Mouse (Mus musculus) forebrain, embryonic 11.5 days (tissue): ENCODE data around the gene Tmem19. TPM values are rescaled to one million over a fixed set of nuclear protein-coding genes. Genes with fewer than 3 reads are reported as not detected.

Experiments used
- ATAC-seq: fragments of 200-750 bp; cut with Nextera tagmentation; replicated peaks from 2 replicates; pipeline ENCODE4 v1.8.0; 2017; ENCODE audit warnings: moderate TSS enrichment; ENCODE audit not compliant: low FRiP score
- DNase-seq: peaks from one replicate; pipeline ENCODE4 v3.0.0-alpha.2; 2017; ENCODE audit warnings: low spot score
- H3K27ac ChIP-seq: fragments of 300-500 bp; sonication (generic); 2 replicates; pipeline ENCODE4 v1.5.1; 2014; ENCODE audit warnings: low read depth, low read length
- H3K27me3 ChIP-seq: fragments of 300-500 bp; sonication (generic); 2 replicates; pipeline ENCODE4 v1.6.1; 2014; ENCODE audit warnings: mild to moderate bottlenecking, low read length, mixed read lengths; ENCODE audit not compliant: control insufficient read depth, insufficient read depth
- H3K36me3 ChIP-seq: fragments of 300-500 bp; sonication (generic); 2 replicates; pipeline ENCODE4 v1.6.1; 2014; ENCODE audit warnings: mild to moderate bottlenecking, low read length, moderate library complexity, mixed read lengths; ENCODE audit not compliant: control insufficient read depth, insufficient read depth
- H3K4me1 ChIP-seq: fragments of 300-500 bp; sonication (generic); replicated peaks from 2 replicates; pipeline ENCODE4 v1.6.1; 2014; ENCODE audit warnings: low read length, mixed read lengths; ENCODE audit not compliant: control insufficient read depth, insufficient read depth
- H3K4me2 ChIP-seq: fragments of 300-500 bp; sonication (generic); 2 replicates; pipeline ENCODE4 v1.6.1; 2014; ENCODE audit warnings: low read depth, mild to moderate bottlenecking, low read length, moderate library complexity, mixed read lengths; ENCODE audit not compliant: severe bottlenecking
- H3K4me3 ChIP-seq: fragments of 300-500 bp; sonication (generic); 2 replicates; pipeline ENCODE4 v1.5.1; 2014; ENCODE audit warnings: low read depth, low read length
- H3K9ac ChIP-seq: fragments of 300-500 bp; sonication (generic); 2 replicates; pipeline ENCODE4 v1.6.1; 2014; ENCODE audit warnings: low read length
- H3K9me3 ChIP-seq: fragments of 300-500 bp; sonication (generic); 2 replicates; pipeline ENCODE4 v1.6.1; 2016; ENCODE audit warnings: low read length, mixed read lengths; ENCODE audit not compliant: control insufficient read depth
- WGBS: fragments of 180-500 bp; shearing (Covaris S2); extraction: QIAGEN DNeasy Blood & Tissue Kit; methylation state at CpG from one replicate; pipeline ENCODE4 v1.1.7; 2014; 5-methylcytosine and 5-hydroxymethylcytosine counted together
- polyA plus RNA-seq: library from polyadenylated mRNA; unstranded; fragments of >200 nt; fragmentation: Nextera tagmentation; extraction: Ambion mirVana; gene quantifications from 2 replicates; pipeline ENCODE4 v1.2.1, GENCODE M21; 2014

Gene Tmem19
- polyA plus RNA-seq, 1 experiment from 2014 or later: 32.6 TPM

GRCm38 (mm10) chr10:115316313-115316712 lies 46.0 kb downstream of the Tmem19 start:
- Histone ChIP-seq H3K9me3 (no peaks in the 10 kb centered on the region), H3K4me3 (peak overlapping the region; percentile 89; the same call in 1 of the 2 replicates), H3K4me1 (peaks cover 7% of the 10 kb centered on the region), H3K27me3 (no peaks in the 10 kb centered on the region), H3K9ac (no peak overlapping the region), H3K36me3 (no peaks in the 10 kb centered on the region), H3K4me2 (peak overlapping the region; percentile 88; the same call in 1 of the 2 replicates), H3K27ac (no peak overlapping the region)
- 65% methylated on average over 11 of the region's 11 CpGs for WGBS
- DNase-seq (no peak), ATAC-seq (no peak)

GRCm38 (mm10) chr10:115315473-115316171 lies 46.7 kb downstream of the Tmem19 start, which contains the start of gene Rab21:
TSS of gene Rab21 (minus strand) at chr10:115315594.
- peak; percentile 94 for ATAC-seq
- DNase-seq: peak; percentile 97
- Histone ChIP-seq H3K36me3 (no peaks in the 10 kb centered on the region), H3K4me3 (peak within 1 kb of the TSS; percentile 89), H3K9ac (peak within 1 kb of the TSS; percentile 92), H3K9me3 (no peaks in the 10 kb centered on the region), H3K4me1 (peaks cover 7% of the 10 kb centered on the region), H3K27me3 (no peaks in the 10 kb centered on the region), H3K27ac (peak within 1 kb of the TSS; percentile 75), H3K4me2 (peak within 1 kb of the TSS; percentile 88)
- under 1% methylated on average over 46 of the region's 48 CpGs for WGBS

- H3K9me3 ChIP-seq: no peaks in the 10 kb centered on the region
- H3K36me3 ChIP-seq: no peaks in the 10 kb centered on the region
- peak; percentile 69 for ATAC-seq
- peak overlapping the region; percentile 88 for H3K4me2 ChIP-seq
- DNase-seq: peak; percentile 73
- no peaks in the 10 kb centered on the region for H3K27me3 ChIP-seq
- H3K9ac ChIP-seq: peak overlapping the region; percentile 92
- peak overlapping the region; percentile 75 for H3K27ac ChIP-seq
- peak overlapping the region; percentile 89 for H3K4me3 ChIP-seq
- 3% methylated on average over 61 of the region's 73 CpGs for WGBS
- peaks cover 7% of the 10 kb centered on the region for H3K4me1 ChIP-seq
Measured at GRCm38 (mm10) chr10:115314582-115315452, 47.5 kb downstream of the Tmem19 start.

DNA sequence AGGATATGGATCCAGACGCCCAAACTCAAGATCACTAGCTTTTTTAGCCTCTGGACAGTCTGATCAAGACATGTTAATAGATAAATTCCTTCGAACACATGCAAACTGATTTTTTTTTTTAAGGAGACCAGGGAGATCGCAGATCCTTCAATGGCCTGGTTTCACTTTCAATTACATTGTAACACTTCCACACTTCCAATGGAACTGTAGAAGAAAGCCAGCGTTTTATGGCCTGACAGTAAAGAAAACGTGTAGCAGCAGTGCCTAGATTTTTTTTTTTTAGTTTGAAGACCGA lies 48.1 kb downstream of the Tmem19 start:
- peak overlapping the region; percentile 92; the same call in 1 of the 2 replicates for H3K9ac ChIP-seq
- WGBS: 45% methylated on average over 6 of the region's 6 CpGs
- H3K4me3 ChIP-seq: peak overlapping the region; percentile 89
- no peak overlapping the region for H3K27ac ChIP-seq
- H3K4me2 ChIP-seq: peak overlapping the region; percentile 88
- no peaks in the 10 kb centered on the region for H3K27me3 ChIP-seq
- DNase-seq: no peak
- no peaks in the 10 kb centered on the region for H3K9me3 ChIP-seq
- H3K36me3 ChIP-seq: no peaks in the 10 kb centered on the region
- ATAC-seq: no peak
- H3K4me1 ChIP-seq: peaks cover 7% of the 10 kb centered on the region

GRCm38 (mm10) chr10:115313641-115314286 lies 48.5 kb downstream of the Tmem19 start:
- 72% methylated on average over 14 of the region's 14 CpGs for WGBS
- no peaks in the 10 kb centered on the region for H3K9me3 ChIP-seq
- no peaks in the 10 kb centered on the region for H3K27me3 ChIP-seq
- no peaks in the 10 kb centered on the region for H3K36me3 ChIP-seq
- DNase-seq: peak; percentile 47
- ATAC-seq: no peak
- no peak overlapping the region for H3K9ac ChIP-seq
- H3K4me3 ChIP-seq: peak overlapping the region; percentile 89
- peaks cover 7% of the 10 kb centered on the region for H3K4me1 ChIP-seq
- H3K27ac ChIP-seq: no peak overlapping the region
- H3K4me2 ChIP-seq: peak overlapping the region; percentile 88

- H3K4me3 ChIP-seq: no peak overlapping the region
- H3K9ac ChIP-seq: no peak overlapping the region
Measured at GRCm38 (mm10) chr10:115312732-115313131, 49.6 kb downstream of the Tmem19 start.

GRCm38 (mm10) chr10:115312194-115312593 lies 50.1 kb downstream of the Tmem19 start:
- Histone ChIP-seq H3K4me1 (peaks cover 7% of the 10 kb centered on the region), H3K4me2 (no peak overlapping the region), H3K27me3 (no peaks in the 10 kb centered on the region), H3K4me3 (no peak overlapping the region), H3K9ac (no peak overlapping the region), H3K36me3 (no peaks in the 10 kb centered on the region), H3K9me3 (no peaks in the 10 kb centered on the region), H3K27ac (no peak overlapping the region)
- no peak for ATAC-seq
- no peak for DNase-seq
- 84% methylated on average over 5 of the region's 5 CpGs for WGBS

More at GRCm38 (mm10) chr10:115312732-115313131, 49.6 kb downstream of the Tmem19 start:
- H3K4me2 ChIP-seq: no peak overlapping the region
- H3K36me3 ChIP-seq: no peaks in the 10 kb centered on the region
- no peaks in the 10 kb centered on the region for H3K27me3 ChIP-seq
- DNase-seq: peak; percentile 38
- WGBS: 62% methylated on average over 3 of the region's 3 CpGs
- H3K4me1 ChIP-seq: peaks cover 7% of the 10 kb centered on the region
- no peaks in the 10 kb centered on the region for H3K9me3 ChIP-seq
- no peak overlapping the region for H3K27ac ChIP-seq
- no peak for ATAC-seq

- DNase-seq (peak; percentile 42), ATAC-seq (no peak)
- Histone ChIP-seq H3K4me1 (peaks cover 7% of the 10 kb centered on the region), H3K27ac (no peak overlapping the region), H3K4me2 (no peak overlapping the region), H3K4me3 (no peak overlapping the region), H3K36me3 (no peaks in the 10 kb centered on the region), H3K9me3 (no peaks in the 10 kb centered on the region), H3K27me3 (no peaks in the 10 kb centered on the region), H3K9ac (no peak overlapping the region)
- WGBS: 88% methylated on average over 14 of the region's 14 CpGs
Measured at GRCm38 (mm10) chr10:115311263-115311965, 50.9 kb downstream of the Tmem19 start.
